Mouse (Mus musculus) CH12.LX (cell line): ENCODE measurements at regions not wholly inside any gene's neighbourhood (a gene's known extent, or its start where the extent isn't known, plus 50 kb on each side); places are given as distances from the start of the nearest gene placed in this dataset.

Experiments used
- DNase-seq: peaks from one replicate; pipeline ENCODE4 v3.0.0-alpha.2; 2013; ENCODE audit errors: extremely low read depth
- H3K27ac ChIP-seq: 2 replicates; pipeline ENCODE4 v1.5.1; 2012; ENCODE audit warnings: low read depth, mild to moderate bottlenecking, control low read depth, moderate library complexity; ENCODE audit not compliant: insufficient read depth
- H3K27me3 ChIP-seq: replicated peaks from 2 replicates; pipeline ENCODE3; 2012; ENCODE audit warnings: inconsistent platforms
- H3K36me3 ChIP-seq, 2 experiments: replicated peaks in 1 of 2; 2 replicates each; pipeline versions ENCODE3 to v1.6.1; 2012; ENCODE audit warnings: inconsistent platforms in 1 of 2, low read length in 1 of 2, mild to moderate bottlenecking in 1 of 2, mixed read lengths in 1 of 2, moderate library complexity in 1 of 2; ENCODE audit not compliant: control insufficient read depth in 1 of 2, insufficient read depth in 1 of 2
- H3K4me1 ChIP-seq, 2 experiments: 2 replicates each; pipeline ENCODE4 v1.6.1; 2012; ENCODE audit warnings: inconsistent platforms in 1 of 2, moderate library complexity in 1 of 2; ENCODE audit not compliant: insufficient read depth in 2 of 2, control insufficient read depth in 1 of 2
- H3K4me2 ChIP-seq: 2 replicates; pipeline ENCODE4 v1.6.1; 2012; ENCODE audit warnings: low read depth, mild to moderate bottlenecking, control low read depth; ENCODE audit not compliant: poor library complexity, insufficient read depth, severe bottlenecking
- H3K4me3 ChIP-seq, 3 experiments: fragments of 150-350 bp in 1 of 3; sonication (generic) in 1 of 3; replicated peaks in 1 of 3; 2 replicates each; pipeline versions ENCODE3 to v1.5.1; 2011 to 2012; ENCODE audit warnings: low read depth in 2 of 3, low read length in 2 of 3, mild to moderate bottlenecking in 2 of 3, moderate library complexity in 2 of 3, control low read depth in 1 of 3, improper control_type of control experiment in 1 of 3, inconsistent platforms in 1 of 3, mixed read lengths in 1 of 3; ENCODE audit not compliant: poor library complexity in 1 of 3
- H3K79me2 ChIP-seq: replicated peaks from 2 replicates; pipeline ENCODE4 v1.6.1; 2012; ENCODE audit warnings: mild to moderate bottlenecking, moderate library complexity; ENCODE audit not compliant: control insufficient read depth, poor library complexity, insufficient read depth, severe bottlenecking; ENCODE audit errors: extremely low read depth
- H3K9ac ChIP-seq: 2 replicates; pipeline ENCODE4 v1.6.1; 2012; ENCODE audit warnings: low read depth, mild to moderate bottlenecking, control low read depth, moderate library complexity; ENCODE audit not compliant: insufficient read depth
- H3K9me3 ChIP-seq: replicated peaks from 2 replicates; pipeline ENCODE3; 2012; ENCODE audit warnings: low read length, inconsistent platforms, mixed read lengths
- BHLHE40 ChIP-seq: IDR thresholded peaks from 2 replicates; pipeline ENCODE4 v1.6.1; 2011; ENCODE audit warnings: mild to moderate bottlenecking, low read depth, low read length, improper control_type of control experiment
- E2F4 ChIP-seq: IDR thresholded peaks from 2 replicates; pipeline ENCODE4 v1.6.1; 2011; ENCODE audit warnings: low read depth, low read length, improper control_type of control experiment; ENCODE audit not compliant: insufficient replicate concordance
- ELF1 ChIP-seq: IDR thresholded peaks from 2 replicates; pipeline ENCODE4 v1.6.1; 2014; ENCODE audit warnings: low read depth, mild to moderate bottlenecking, inconsistent platforms, low read length, improper control_type of control experiment
- EP300 ChIP-seq: IDR thresholded peaks from 2 replicates; pipeline ENCODE4 v1.6.1; 2011; ENCODE audit warnings: low read length, improper control_type of control experiment
- ETS1 ChIP-seq: conservative IDR thresholded peaks from 2 replicates; pipeline ENCODE4 v1.6.1; 2012; ENCODE audit warnings: low read depth, mild to moderate bottlenecking, inconsistent platforms, low read length, improper control_type of control experiment, moderate library complexity
- GABPA ChIP-seq: IDR thresholded peaks from 2 replicates; pipeline ENCODE4 v1.6.1; 2012; ENCODE audit warnings: low read depth, low read length, improper control_type of control experiment, inconsistent platforms; ENCODE audit not compliant: insufficient replicate concordance
- JUN ChIP-seq: IDR thresholded peaks from 2 replicates; pipeline ENCODE4 v1.6.1; 2011; ENCODE audit warnings: low read depth, mild to moderate bottlenecking, low read length, improper control_type of control experiment, moderate library complexity; ENCODE audit not compliant: insufficient read depth
- KAT2A ChIP-seq: IDR thresholded peaks from 2 replicates; pipeline ENCODE4 v1.6.1; 2012; ENCODE audit warnings: low read length, improper control_type of control experiment, inconsistent platforms; ENCODE audit not compliant: insufficient replicate concordance
- MAFK ChIP-seq: IDR thresholded peaks from 2 replicates; pipeline ENCODE4 v1.6.1; 2011; ENCODE audit warnings: low read length, improper control_type of control experiment; ENCODE audit not compliant: insufficient replicate concordance
- MAZ ChIP-seq: IDR thresholded peaks from 2 replicates; pipeline ENCODE4 v1.6.1; 2012; ENCODE audit warnings: low read depth, mild to moderate bottlenecking, inconsistent platforms, low read length, improper control_type of control experiment, moderate library complexity
- MEF2A ChIP-seq: IDR thresholded peaks from 2 replicates; pipeline ENCODE4 v1.6.1; 2014; ENCODE audit warnings: low read depth, mild to moderate bottlenecking, inconsistent platforms, low read length, improper control_type of control experiment, borderline replicate concordance
- MYC ChIP-seq: IDR thresholded peaks from 2 replicates; pipeline ENCODE4 v1.6.1; 2011; ENCODE audit warnings: low read depth, mild to moderate bottlenecking, improper control_type of control experiment, low read length
- NRF1 ChIP-seq: IDR thresholded peaks from 2 replicates; pipeline ENCODE4 v1.6.1; 2014; ENCODE audit warnings: low read depth, mild to moderate bottlenecking, inconsistent platforms, low read length, improper control_type of control experiment, moderate library complexity
- PAX5 ChIP-seq: IDR thresholded peaks from 2 replicates; pipeline ENCODE4 v1.6.1; 2012; ENCODE audit warnings: low read length, inconsistent platforms, mixed read lengths
- SIN3A ChIP-seq: IDR thresholded peaks from 2 replicates; pipeline ENCODE4 v1.6.1; 2012; ENCODE audit warnings: low read length, improper control_type of control experiment, inconsistent platforms
- USF1 ChIP-seq: IDR thresholded peaks from 2 replicates; pipeline ENCODE4 v1.6.1; 2014; ENCODE audit warnings: low read depth, mild to moderate bottlenecking, inconsistent platforms, low read length, improper control_type of control experiment
- USF2 ChIP-seq: conservative IDR thresholded peaks from 2 replicates; pipeline ENCODE4 v1.6.1; 2011; ENCODE audit warnings: low read depth, low read length, improper control_type of control experiment
- dilution Hi-C: fragments of 300-500 bp; cut with MboI; formaldehyde crosslinking; loops from 2 replicates; pipeline ENCODE4 v1.14.3; 2020; ENCODE audit warnings: low sequenced_read_pairs; ENCODE audit not compliant: extremely low pct_unique_long_range_greater_than_20kb, extremely low pct_ligation_motif_present
- in situ Hi-C: fragments of 300-500 bp; cut with MboI; formaldehyde crosslinking; loops from 3 replicates; pipeline ENCODE4 v1.14.3; 2019; ENCODE audit warnings: low sequenced_read_pairs, low pct_ligation_motif_present, low pct_unique_long_range_greater_than_20kb, mixed read lengths

DNA sequence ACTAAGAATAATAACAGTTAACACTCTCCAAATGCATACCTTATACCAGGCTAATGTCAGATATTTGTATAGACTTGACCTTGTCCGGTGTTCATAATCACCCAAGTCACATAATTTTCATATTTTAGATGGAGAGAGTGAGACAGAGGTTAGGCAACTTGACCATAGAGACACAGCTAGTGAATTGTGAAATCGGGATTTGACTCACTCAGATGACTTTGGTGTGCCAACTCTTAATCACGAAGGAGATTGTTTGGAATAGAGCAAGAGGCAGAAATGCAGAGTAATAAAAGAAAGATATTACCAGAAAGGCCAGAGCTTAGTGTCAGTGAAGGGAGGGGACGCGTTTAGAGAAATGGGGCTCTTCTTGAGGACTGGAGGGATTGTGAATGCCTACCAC, 152.2 kb downstream of the Tmem26 start:
- dilution Hi-C loops, result no loop called here
- in situ Hi-C loops, result no loop called here

DNA sequence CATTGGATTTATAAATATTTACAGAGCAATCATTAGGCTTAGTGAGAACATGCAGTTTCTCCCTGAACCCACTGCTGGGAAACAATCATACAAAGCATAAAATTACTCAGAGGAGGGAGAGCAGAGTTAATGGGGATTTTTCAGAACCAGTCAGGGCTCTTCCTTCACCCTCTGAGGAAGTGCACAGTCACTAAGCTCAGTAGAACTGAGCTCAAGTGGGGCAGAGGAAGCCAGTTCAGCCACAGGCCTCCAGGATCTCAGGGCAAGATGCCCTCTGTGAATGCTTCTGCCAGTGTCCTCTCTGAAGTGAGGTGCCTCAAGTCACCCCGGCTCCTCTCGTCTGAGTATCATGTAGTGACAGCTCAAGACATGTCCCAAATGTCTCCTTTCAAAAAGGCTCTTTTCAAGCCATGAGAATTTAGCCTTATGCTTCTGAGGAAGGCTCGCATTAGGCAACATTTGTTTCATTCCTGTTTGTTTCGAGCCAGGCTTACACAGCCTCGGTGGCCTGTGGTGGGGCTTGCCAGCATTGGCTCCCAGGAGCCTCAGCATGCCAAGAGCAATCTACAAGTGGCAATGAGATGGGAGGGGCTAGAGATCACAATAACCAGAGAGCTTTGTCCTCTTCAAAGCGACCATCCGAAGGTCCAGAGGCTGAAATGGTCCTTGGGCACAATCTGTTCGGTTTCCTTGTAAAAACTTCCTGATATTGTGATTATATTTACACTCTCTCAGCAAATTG, 169.8 kb downstream of the Tmem26 start:
- Histone ChIP-seq H3K27me3 (no peaks in the 10 kb centered on the region), H3K4me1 (peaks cover 0 to 3% of the 10 kb centered on the region in 2 experiments; a peak in 1 of 4 replicates), H3K79me2 (no peaks in the 10 kb centered on the region), H3K4me3 (no peak overlapping the region), H3K36me3 (no peaks in the 10 kb centered on the region), H3K9me3 (no peaks in the 10 kb centered on the region), H3K27ac (no peak overlapping the region), H3K4me2 (no peak overlapping the region), H3K9ac (no peak overlapping the region)
- no peak for DNase-seq
- dilution Hi-C loops (no loop called here), in situ Hi-C loops (no loop called here)
- TF ChIP-seq PAX5, result no peak
- TF ChIP-seq GABPA, result no peak
- no peak for TF ChIP-seq NRF1
- TF ChIP-seq JUN, result no peak
- TF ChIP-seq ELF1, result no peak
- no peak for TF ChIP-seq MAFK
- no peak for TF ChIP-seq SIN3A
- TF ChIP-seq E2F4, result no peak
- TF ChIP-seq EP300, result no peak
- no peak for TF ChIP-seq MAZ
- no peak for TF ChIP-seq ETS1
- TF ChIP-seq BHLHE40, result no peak
- no peak for TF ChIP-seq MYC
- no peak for TF ChIP-seq KAT2A
- TF ChIP-seq USF1, result no peak

More for the DNA sequence above, 152.2 kb downstream of the Tmem26 start:
- no peak overlapping the region for H3K27ac ChIP-seq
- DNase-seq, result no peak
- no peaks in the 10 kb centered on the region for H3K4me1 ChIP-seq
- H3K9ac ChIP-seq, result no peak overlapping the region
- H3K4me3 ChIP-seq, result no peak overlapping the region
- H3K36me3 ChIP-seq, result no peaks in the 10 kb centered on the region
- no peak overlapping the region for H3K4me2 ChIP-seq
- no peaks in the 10 kb centered on the region for H3K79me2 ChIP-seq
- H3K27me3 ChIP-seq, result no peaks in the 10 kb centered on the region
- H3K9me3 ChIP-seq, result no peaks in the 10 kb centered on the region
- TF ChIP-seq MEF2A, result no peak
- no peak for TF ChIP-seq USF2
- TF ChIP-seq, all 38 proteins: peak for 0
